Mouse (Mus musculus): ENCODE measurements around the gene Ephb1.

GRCm38 (mm10) chr9:102386816-102387215 is 32.3 kb upstream of the Ephb1 start:
- TF ChIP-seq POLR2A (IDR thresholded peaks at IDR 0.05; ENCODE audit: borderline replicate concordance, low read depth, low read length): no peak
- no peak for TF ChIP-seq CTCF (IDR thresholded peaks at IDR 0.05; ENCODE audit: low read depth, low read length)

All from bone marrow macrophage, adult 2 months (primary cell).